Mouse (Mus musculus) intestine, embryonic 14.5 days (tissue): Measurements from ENCODE around the gene Mob4. TPM values are rescaled to one million over a fixed set of nuclear protein-coding genes. Genes with fewer than 3 reads are reported as not detected.

Source experiments
- ATAC-seq: fragments of 200-750 bp; cut with Nextera tagmentation; replicated peaks from 2 replicates; pipeline ENCODE4 v1.8.0; 2017; ENCODE audit warnings: low read depth, moderate number of reproducible peaks, moderate TSS enrichment, moderate library complexity; ENCODE audit not compliant: low FRiP score, low TSS enrichment
- DNase-seq: peaks from one replicate; pipeline ENCODE4 v3.0.0-alpha.2; 2018; ENCODE audit warnings: low spot score
- H3K27ac ChIP-seq: fragments of 300-500 bp; sonication (generic); 2 replicates; pipeline ENCODE4 v1.5.1; 2014; ENCODE audit warnings: low read depth, mild to moderate bottlenecking, control low read depth
- H3K27me3 ChIP-seq: fragments of 300-500 bp; sonication (generic); replicated peaks from 2 replicates; pipeline ENCODE4 v1.6.1; 2014; ENCODE audit warnings: low read length, control low read depth; ENCODE audit not compliant: control insufficient read depth, insufficient read depth
- H3K36me3 ChIP-seq: fragments of 300-500 bp; sonication (generic); 2 replicates; pipeline ENCODE4 v1.6.1; 2014; ENCODE audit warnings: low read length, control low read depth; ENCODE audit not compliant: control insufficient read depth, insufficient read depth
- H3K4me1 ChIP-seq: fragments of 300-500 bp; sonication (generic); replicated peaks from 2 replicates; pipeline ENCODE4 v1.6.1; 2014; ENCODE audit warnings: low read length, control low read depth, mixed read lengths; ENCODE audit not compliant: control insufficient read depth, insufficient read depth
- H3K4me2 ChIP-seq: fragments of 300-500 bp; sonication (generic); 2 replicates; pipeline ENCODE4 v1.6.1; 2014; ENCODE audit warnings: low read length
- H3K4me3 ChIP-seq: fragments of 300-500 bp; sonication (generic); 2 replicates; pipeline ENCODE4 v1.5.1; 2014; ENCODE audit warnings: low read depth, low read length, control low read depth, mixed read lengths
- H3K9ac ChIP-seq: fragments of 300-500 bp; sonication (generic); 2 replicates; pipeline ENCODE4 v1.6.1; 2014; ENCODE audit warnings: mild to moderate bottlenecking, low read length
- H3K9me3 ChIP-seq: fragments of 300-500 bp; sonication (generic); 2 replicates; pipeline ENCODE4 v1.6.1; 2016; ENCODE audit warnings: low read length, control low read depth; ENCODE audit not compliant: control insufficient read depth
- WGBS: fragments of 180-500 bp; shearing (Covaris S2); extraction: QIAGEN DNeasy Blood & Tissue Kit; methylation state at CpG from one replicate; pipeline ENCODE4 v1.1.7; 2014; 5-methylcytosine and 5-hydroxymethylcytosine counted together
- polyA plus RNA-seq: library from polyadenylated mRNA; unstranded; fragments of >200 nt; fragmentation: Nextera tagmentation; extraction: Ambion mirVana; gene quantifications from 2 replicates; pipeline ENCODE4 v1.2.1, GENCODE M21; 2014

Gene Mob4
- polyA plus RNA-seq, 1 experiment from 2014 or later = 145 TPM

DNA sequence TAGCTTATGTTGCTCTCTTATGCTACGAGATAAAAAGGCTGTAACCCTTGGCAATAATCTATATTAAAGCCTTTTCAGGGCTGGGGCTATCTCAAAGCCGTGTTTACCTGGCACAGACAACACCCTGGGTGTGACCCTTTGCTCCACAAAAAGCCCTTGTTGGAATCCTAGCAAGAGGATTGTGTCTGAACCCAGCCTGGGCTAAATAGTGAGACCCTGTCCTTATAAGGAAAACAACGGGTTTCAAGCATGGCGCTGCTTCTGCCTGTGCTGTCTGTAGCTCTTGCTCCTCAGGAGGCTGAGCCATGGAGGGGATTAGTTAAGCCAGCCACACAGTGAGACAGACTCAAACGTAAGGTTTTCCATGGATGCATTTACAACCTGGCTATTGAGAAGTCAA lies 31.8 kb downstream of the Mob4 start:
- H3K4me1 ChIP-seq = no peaks in the 10 kb centered on the region
- 72% methylated on average over 5 of the region's 5 CpGs for WGBS
- no peak overlapping the region for H3K27ac ChIP-seq
- ATAC-seq (no peak), DNase-seq (peak; percentile 49)
- H3K9ac ChIP-seq = no peak overlapping the region
- no peaks in the 10 kb centered on the region for H3K27me3 ChIP-seq
- no peaks in the 10 kb centered on the region for H3K9me3 ChIP-seq
- no peak overlapping the region for H3K4me3 ChIP-seq
- no peak overlapping the region for H3K4me2 ChIP-seq
- peaks cover 9% of the 10 kb centered on the region for H3K36me3 ChIP-seq

DNA sequence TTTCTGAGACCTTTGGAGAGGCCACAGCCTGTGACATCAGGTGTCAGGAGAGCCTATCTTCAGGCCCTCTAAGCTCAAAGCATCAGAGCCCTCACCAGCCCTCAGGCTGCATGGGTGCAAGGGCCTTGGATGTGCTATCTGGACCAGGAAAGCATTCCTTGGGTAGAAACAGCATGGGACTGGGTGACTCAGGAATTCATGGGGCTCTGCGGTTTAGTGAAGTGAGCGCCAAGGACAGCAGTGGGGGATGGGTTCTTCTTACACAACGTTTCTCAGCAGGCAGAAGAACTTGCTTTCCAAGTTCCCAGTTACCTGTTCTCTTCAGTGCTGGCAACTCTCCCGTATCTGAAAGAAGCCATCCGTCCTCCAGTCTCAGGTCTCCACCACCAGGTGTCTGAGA lies 33.0 kb downstream of the Mob4 start:
- ATAC-seq = no peak
- H3K27me3 ChIP-seq = no peaks in the 10 kb centered on the region

DNA sequence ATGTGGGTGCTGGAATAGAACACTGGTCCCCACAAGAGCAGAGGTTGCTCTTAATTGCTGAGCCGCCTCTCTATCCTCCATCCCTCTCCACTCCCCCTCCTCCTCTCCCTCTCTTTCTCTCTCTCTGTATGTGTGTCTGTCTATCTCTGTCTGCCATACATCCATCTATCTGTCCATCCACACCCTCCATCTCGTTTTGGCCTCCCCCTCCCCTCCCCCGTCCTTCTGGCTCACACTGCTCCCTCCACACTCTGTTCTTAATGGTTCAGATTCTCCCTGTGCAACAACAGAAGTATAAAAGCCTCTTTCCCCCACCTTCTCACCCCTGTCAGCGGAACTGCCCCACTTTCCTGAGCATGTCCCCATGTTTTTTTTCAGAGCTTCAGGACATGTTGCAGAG lies 36.5 kb downstream of the Mob4 start:
- Histone ChIP-seq H3K9ac (no peak overlapping the region), H3K4me3 (no peak overlapping the region), H3K36me3 (no peaks in the 10 kb centered on the region), H3K9me3 (peaks cover 5% of the 10 kb centered on the region; the same call in 1 of the 2 replicates), H3K27me3 (no peaks in the 10 kb centered on the region), H3K27ac (no peak overlapping the region), H3K4me2 (no peak overlapping the region), H3K4me1 (no peaks in the 10 kb centered on the region)
- DNase-seq = no peak
- ATAC-seq = no peak
- WGBS = 80% methylated on average over 4 of the region's 4 CpGs

More for the DNA sequence above, 33.0 kb downstream of the Mob4 start:
- 66% methylated on average over 5 of the region's 5 CpGs for WGBS
- Histone ChIP-seq H3K4me2 (no peak overlapping the region), H3K27ac (no peak overlapping the region), H3K9ac (no peak overlapping the region), H3K9me3 (peaks cover 2% of the 10 kb centered on the region; the same call in 1 of the 2 replicates), H3K4me3 (no peak overlapping the region), H3K4me1 (no peaks in the 10 kb centered on the region), H3K36me3 (peaks cover under 1% of the 10 kb centered on the region; the same call in 1 of the 2 replicates)
- DNase-seq = peak; percentile 45

DNA sequence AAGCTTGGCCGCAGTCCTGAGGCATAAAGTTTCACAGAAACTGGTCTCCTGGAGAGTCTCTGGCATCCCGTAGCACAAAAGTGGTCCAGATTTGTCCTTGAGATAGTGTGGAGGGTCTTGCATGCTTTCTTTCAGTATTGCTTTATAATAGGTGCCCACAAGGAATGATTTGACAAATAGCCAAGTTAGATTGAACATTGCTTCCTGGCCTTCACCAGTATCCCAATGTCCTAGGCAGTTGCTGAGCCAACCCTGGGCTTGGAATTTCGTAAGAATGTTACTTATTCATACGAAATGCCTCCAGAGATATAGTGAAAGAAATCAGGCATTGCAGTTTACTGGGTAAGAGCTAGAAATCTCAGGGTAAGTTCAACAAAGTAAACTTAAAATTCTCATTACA lies 37.6 kb downstream of the Mob4 start:
- no peak overlapping the region for H3K4me3 ChIP-seq
- 94% methylated on average over 4 of the region's 4 CpGs for WGBS
- no peak for DNase-seq
- no peaks in the 10 kb centered on the region for H3K36me3 ChIP-seq
- no peaks in the 10 kb centered on the region for H3K4me1 ChIP-seq
- no peak overlapping the region for H3K9ac ChIP-seq
- no peaks in the 10 kb centered on the region for H3K27me3 ChIP-seq
- H3K27ac ChIP-seq = no peak overlapping the region
- H3K4me2 ChIP-seq = no peak overlapping the region
- no peak for ATAC-seq
- peaks cover 5% of the 10 kb centered on the region; the same call in 1 of the 2 replicates for H3K9me3 ChIP-seq

DNA sequence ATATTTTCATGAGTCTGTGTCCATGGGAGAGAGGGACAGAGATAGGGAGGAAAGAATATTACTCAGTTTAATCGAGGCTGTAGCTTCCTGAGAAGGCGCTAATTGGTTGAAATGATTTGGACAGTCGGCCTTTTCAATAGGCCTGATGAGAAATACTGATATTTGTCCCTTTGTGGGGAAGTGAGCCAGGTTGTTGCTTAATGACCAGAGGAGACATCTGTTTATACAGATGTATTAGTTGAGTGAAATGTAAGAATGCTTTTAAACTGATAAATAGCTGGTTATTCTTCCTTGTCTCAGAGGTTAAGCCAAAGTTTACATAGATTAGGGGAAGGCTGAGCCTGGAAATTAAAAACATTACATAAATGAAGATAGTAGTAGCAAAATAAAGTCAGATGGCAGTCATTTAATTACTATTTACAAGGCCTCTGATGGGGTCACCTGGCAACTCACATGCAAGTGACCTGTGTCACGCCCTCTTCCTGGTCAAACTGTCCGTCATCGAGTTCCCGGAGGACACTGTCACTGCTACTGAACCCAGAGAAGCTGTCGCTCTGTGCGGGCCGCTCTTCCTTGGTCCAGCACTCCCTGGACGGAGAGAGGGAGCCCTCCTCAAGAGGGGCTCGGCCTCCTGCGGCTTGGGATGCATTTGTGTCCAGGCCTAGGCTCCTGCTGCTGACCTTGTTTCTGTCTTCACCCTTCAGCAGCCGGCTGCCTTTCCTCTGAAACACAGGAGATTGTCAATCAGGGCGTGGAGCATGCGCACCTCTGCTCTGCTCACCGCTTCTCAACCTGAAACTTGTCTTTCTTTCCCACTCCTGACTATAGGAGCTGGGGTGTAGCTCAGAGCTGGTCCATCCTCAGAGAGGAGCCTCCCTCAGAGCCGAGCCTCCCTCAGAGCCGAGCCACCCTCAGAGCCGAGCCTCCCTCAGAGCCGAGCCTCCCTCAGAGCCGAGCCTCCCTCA lies 40.6 kb downstream of the Mob4 start:
- H3K9me3 ChIP-seq = peaks cover 5% of the 10 kb centered on the region; the same call in 1 of the 2 replicates
- no peak overlapping the region for H3K27ac ChIP-seq
- no peaks in the 10 kb centered on the region for H3K27me3 ChIP-seq
- DNase-seq (no peak), ATAC-seq (no peak)
- no peak overlapping the region for H3K9ac ChIP-seq
- H3K36me3 ChIP-seq = no peaks in the 10 kb centered on the region
- no peaks in the 10 kb centered on the region for H3K4me1 ChIP-seq
- H3K4me3 ChIP-seq = no peak overlapping the region
- WGBS = 67% methylated on average over 22 of the region's 22 CpGs
- H3K4me2 ChIP-seq = no peak overlapping the region

DNA sequence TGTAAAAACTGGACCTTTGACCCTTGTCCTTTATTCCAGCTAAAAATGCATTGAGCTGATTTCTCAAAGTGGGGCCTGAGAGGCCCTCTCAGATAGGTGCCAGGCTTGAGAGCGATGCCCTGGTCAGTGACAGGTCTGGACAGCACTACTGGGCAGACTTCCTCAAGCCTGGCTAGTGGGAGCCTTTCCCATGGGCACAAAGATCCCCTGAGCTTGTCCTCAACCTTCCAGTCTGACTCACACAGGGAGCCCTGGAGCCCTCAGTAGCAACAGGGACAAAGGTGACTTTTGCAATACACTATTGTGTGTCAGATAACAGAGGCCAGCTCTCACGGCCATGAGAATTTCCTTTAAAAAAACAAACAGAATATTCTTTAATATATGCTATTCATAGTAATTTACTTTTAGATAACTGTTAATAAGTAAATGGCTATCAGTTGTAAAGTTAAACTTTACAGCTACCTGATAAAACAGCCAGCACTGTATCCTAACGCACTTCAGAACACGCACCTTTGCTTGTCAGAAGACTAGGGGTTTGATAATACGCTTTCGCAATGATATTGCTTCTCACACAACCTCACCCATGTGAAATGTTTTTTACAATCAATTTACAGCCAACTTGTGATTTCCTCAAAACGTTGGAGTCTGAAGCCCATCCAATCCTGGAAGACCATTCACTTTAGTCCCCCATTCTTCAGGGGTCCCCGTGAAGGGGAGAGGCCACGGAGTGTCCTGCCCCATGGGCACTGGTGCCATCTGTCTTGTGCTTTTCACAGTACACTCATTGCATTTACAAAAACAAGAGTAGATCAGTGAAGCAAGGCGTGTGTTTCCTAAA lies 42.9 kb downstream of the Mob4 start:
- H3K4me2 ChIP-seq = no peak overlapping the region
- DNase-seq (peak; percentile 67), ATAC-seq (peak; percentile 89)
- 69% methylated on average over 10 of the region's 10 CpGs for WGBS
- peaks cover 4% of the 10 kb centered on the region; the same call in 1 of the 2 replicates for H3K9me3 ChIP-seq
- peak overlapping the region; percentile 73; the same call in 1 of the 2 replicates for H3K27ac ChIP-seq
- H3K36me3 ChIP-seq = no peaks in the 10 kb centered on the region
- no peaks in the 10 kb centered on the region for H3K27me3 ChIP-seq
- no peak overlapping the region for H3K9ac ChIP-seq
- H3K4me1 ChIP-seq = no peaks in the 10 kb centered on the region
- no peak overlapping the region for H3K4me3 ChIP-seq

DNA sequence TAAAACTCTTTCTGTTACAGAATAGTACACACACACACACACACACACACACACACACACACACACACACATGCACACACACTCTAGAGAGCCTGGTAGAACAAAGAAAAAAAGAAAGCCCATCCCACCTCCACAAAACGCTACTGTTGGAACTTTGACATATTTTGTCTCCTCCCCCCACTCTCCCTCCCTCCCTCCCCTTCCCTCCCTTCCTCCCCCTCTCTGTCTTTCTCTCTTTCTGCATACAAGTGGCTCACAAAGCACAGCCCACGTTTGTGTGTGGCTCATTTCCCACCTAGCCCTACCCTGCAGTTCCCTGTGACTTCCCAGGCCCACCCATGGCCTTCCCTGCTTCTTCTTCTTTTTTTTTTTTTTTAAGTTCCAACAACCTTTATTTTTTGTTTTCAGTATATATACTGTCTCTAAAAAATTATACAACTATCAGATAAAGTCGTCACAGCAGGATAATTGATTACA lies 43.6 kb downstream of the Mob4 start:
- no peaks in the 10 kb centered on the region for H3K27me3 ChIP-seq
- no peak overlapping the region for H3K4me3 ChIP-seq
- no peaks in the 10 kb centered on the region for H3K4me1 ChIP-seq
- ATAC-seq (peak; percentile 49; the same call in 1 of the 2 replicates), DNase-seq (no peak)
- WGBS = 15% methylated on average over 3 of the region's 3 CpGs
- no peak overlapping the region for H3K4me2 ChIP-seq
- no peak overlapping the region; the same call in 1 of the 2 replicates for H3K27ac ChIP-seq
- no peak overlapping the region for H3K9ac ChIP-seq
- no peaks in the 10 kb centered on the region for H3K9me3 ChIP-seq
- no peaks in the 10 kb centered on the region for H3K36me3 ChIP-seq

DNA sequence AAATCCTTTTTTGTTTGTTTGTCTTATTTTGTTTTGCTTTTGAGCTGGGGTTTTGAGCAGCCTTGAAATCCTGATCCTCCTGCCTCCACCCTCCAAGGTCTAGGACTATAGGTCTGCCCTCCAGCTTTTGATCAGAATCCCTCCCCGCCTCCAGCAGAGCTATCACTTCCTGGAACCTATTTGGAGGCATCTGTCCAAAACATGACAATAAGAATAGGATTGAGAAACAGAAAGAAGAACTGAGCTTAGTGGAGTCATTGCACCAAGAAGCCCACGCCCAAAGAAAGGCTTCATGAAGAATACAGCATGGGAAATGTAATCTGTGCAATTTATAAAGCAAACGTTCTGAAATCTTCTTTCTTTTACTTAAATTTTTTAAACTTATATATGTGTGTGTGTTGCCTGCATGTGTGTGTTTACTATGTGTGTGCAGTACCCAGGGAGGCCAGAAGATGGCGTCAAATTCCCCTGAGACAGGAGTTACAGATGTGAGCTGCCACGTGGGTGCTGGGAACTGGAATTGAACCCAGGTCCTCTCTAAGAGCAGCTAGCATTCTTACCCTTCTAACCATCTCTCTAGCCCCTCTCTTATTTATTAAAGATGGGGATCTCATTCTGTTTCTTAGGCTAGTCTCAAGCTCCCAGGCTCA lies 49.0 kb downstream of the Mob4 start:
- H3K27ac ChIP-seq = no peak overlapping the region
- H3K9ac ChIP-seq = no peak overlapping the region
- H3K4me3 ChIP-seq = no peak overlapping the region
- 86% methylated on average over 5 of the region's 5 CpGs for WGBS
- H3K9me3 ChIP-seq = peaks cover 4% of the 10 kb centered on the region
- DNase-seq = no peak
- peaks cover 10% of the 10 kb centered on the region; the same call in 1 of the 2 replicates for H3K36me3 ChIP-seq
- H3K4me1 ChIP-seq = no peaks in the 10 kb centered on the region
- no peaks in the 10 kb centered on the region for H3K27me3 ChIP-seq
- no peak for ATAC-seq
- no peak overlapping the region for H3K4me2 ChIP-seq
